Mouse (Mus musculus) midbrain, embryonic 10.5 days (tissue): ENCODE results near the gene Aknad1. TPM values are rescaled to one million over a fixed set of nuclear protein-coding genes. Genes with fewer than 3 reads are reported as not detected.

Experiments used
- DNase-seq: peaks from one replicate; pipeline ENCODE4 v3.0.0-alpha.2; 2017; ENCODE audit warnings: low spot score
- H3K27ac ChIP-seq: fragments of 300-500 bp; sonication (generic); replicated peaks from 2 replicates; pipeline ENCODE4 v1.5.1; 2016; ENCODE audit warnings: mild to moderate bottlenecking
- H3K27me3 ChIP-seq: fragments of 300-500 bp; sonication (generic); 2 replicates; pipeline ENCODE4 v1.6.1; 2016; ENCODE audit warnings: low read depth, mild to moderate bottlenecking; ENCODE audit not compliant: poor library complexity, severe bottlenecking
- H3K36me3 ChIP-seq: fragments of 300-500 bp; sonication (generic); 2 replicates; pipeline ENCODE4 v1.6.1; 2016; ENCODE audit warnings: mild to moderate bottlenecking, moderate library complexity
- H3K4me1 ChIP-seq: fragments of 300-500 bp; sonication (generic); 2 replicates; pipeline ENCODE4 v1.6.1; 2016
- H3K4me3 ChIP-seq: fragments of 300-500 bp; sonication (generic); 2 replicates; pipeline ENCODE4 v1.5.1; 2016; ENCODE audit warnings: mild to moderate bottlenecking, moderate library complexity
- H3K9me3 ChIP-seq: fragments of 300-500 bp; sonication (generic); replicated peaks from 2 replicates; pipeline ENCODE4 v1.6.1; 2016; ENCODE audit warnings: mild to moderate bottlenecking
- WGBS: fragments of 180-500 bp; shearing (Covaris S2); methylation state at CpG from one replicate; pipeline ENCODE4 v1.1.7; 2016; 5-methylcytosine and 5-hydroxymethylcytosine counted together
- polyA plus RNA-seq: library from polyadenylated mRNA; unstranded; fragments of >200 nt; fragmentation: Nextera tagmentation; extraction: Ambion mirVana; gene quantifications from 2 replicates; pipeline ENCODE4 v1.2.1, GENCODE M21; 2016

Aknad1 gene
- not detected in 2 replicates for polyA plus RNA-seq

GRCm38 (mm10) chr3:108739045-108739708 lies at the start of gene Aknad1:
Gene Aknad1 (plus strand): TSS chr3:108739658.
- no peak for DNase-seq
- H3K9me3 ChIP-seq, result no peaks in the 10 kb centered on the region; the same call in 1 of the 2 replicates
- H3K4me1 ChIP-seq, result no peaks in the 10 kb centered on the region
- WGBS, result 80% methylated on average over 8 of the region's 8 CpGs
- H3K36me3 ChIP-seq, result no peaks in the 10 kb centered on the region
- no peak within 1 kb of the TSS for H3K27ac ChIP-seq
- H3K4me3 ChIP-seq, result no peak within 1 kb of the TSS
- no peaks in the 10 kb centered on the region for H3K27me3 ChIP-seq

DNA sequence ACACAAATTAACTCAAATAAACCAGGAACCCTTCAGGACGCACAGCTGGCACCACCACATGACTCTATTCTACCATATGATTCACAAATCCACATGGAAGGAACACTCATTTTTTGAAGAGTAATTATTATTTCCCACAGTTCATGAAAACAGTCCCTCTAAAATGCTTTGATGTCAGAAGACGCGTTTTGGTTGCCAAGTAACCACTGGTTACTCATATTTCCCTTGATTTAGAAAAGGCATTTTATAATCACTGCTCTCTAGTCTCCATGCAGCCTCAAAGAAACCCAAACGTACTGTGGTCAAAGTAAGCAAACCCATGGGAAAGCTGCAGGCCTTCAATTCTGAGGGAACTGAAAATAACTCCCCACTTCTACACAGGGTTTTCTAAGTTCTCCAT lies 49.5 kb upstream of the Aknad1 start:
- Histone ChIP-seq H3K27ac (no peak overlapping the region), H3K4me3 (no peak overlapping the region), H3K4me1 (no peaks in the 10 kb centered on the region), H3K9me3 (no peaks in the 10 kb centered on the region), H3K36me3 (peaks cover 82% of the 10 kb centered on the region), H3K27me3 (no peaks in the 10 kb centered on the region)
- 92% methylated on average over 4 of the region's 4 CpGs for WGBS
- DNase-seq, result no peak

DNA sequence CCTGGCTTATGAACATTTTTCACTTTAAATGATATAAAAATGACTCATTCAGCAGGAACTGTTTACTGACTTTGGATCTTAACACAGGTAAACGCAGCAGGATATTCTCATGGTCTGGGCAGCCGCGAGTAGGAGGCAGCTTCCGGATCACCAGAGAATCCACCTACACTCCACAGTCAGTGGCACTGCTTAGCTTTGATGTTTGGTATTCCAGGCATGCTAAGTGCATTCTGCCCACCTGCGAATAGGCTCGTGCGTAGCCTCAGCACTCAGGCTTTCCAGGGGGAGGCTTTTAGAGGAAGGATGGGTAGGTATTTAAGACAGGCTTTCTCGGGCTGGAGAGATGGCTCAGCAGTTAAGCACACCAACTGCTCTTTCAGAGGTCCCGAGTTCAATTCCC lies 45.1 kb upstream of the Aknad1 start:
- WGBS, result 94% methylated on average over 9 of the region's 9 CpGs
- Histone ChIP-seq H3K27ac (no peak overlapping the region), H3K36me3 (peaks cover 80% of the 10 kb centered on the region), H3K4me1 (no peaks in the 10 kb centered on the region), H3K9me3 (no peaks in the 10 kb centered on the region), H3K27me3 (no peaks in the 10 kb centered on the region), H3K4me3 (no peak overlapping the region)
- no peak for DNase-seq

DNA sequence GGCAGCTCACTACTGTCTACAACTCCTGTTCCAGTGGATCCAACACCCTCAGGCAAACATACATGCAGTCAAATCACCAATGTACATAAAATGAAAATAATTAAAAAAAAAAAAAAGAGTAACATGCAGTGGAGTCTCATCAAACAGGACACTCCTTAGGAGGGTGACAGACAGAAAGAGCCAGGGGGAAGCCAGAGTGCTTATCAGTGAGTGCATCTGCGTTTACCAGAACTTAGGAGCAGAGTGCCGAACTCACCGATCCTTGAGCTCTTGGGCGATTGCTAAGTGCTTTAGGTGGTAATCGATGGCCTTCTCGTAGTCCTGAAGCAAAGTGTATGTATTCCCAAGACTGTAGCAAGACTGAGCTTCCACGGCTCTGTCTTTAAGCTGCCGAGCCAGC lies 40.8 kb upstream of the Aknad1 start:
- Histone ChIP-seq H3K4me1 (no peaks in the 10 kb centered on the region), H3K9me3 (no peaks in the 10 kb centered on the region), H3K36me3 (peaks cover 94% of the 10 kb centered on the region), H3K27ac (no peak overlapping the region), H3K27me3 (no peaks in the 10 kb centered on the region), H3K4me3 (no peak overlapping the region)
- WGBS, result 95% methylated on average over 8 of the region's 8 CpGs
- DNase-seq, result no peak

DNA sequence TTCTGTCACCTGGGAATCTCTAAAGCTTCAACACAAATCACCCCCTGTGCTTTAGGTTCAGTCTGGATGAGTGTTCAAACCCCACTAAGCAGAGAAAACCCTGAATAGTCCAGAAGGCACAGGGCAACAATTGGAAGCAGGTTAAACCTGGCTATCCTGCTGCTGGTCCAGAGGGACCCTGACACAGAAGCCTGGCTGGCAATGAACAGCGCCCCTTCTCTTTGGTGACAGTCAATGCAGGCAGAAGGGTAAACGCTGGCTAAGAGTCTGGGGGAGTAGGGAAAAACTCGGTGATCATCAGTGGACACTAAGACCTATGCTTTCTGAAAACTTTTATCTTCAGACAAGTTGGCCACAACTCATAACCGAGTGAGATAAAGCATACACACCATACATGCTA lies 39.7 kb upstream of the Aknad1 start:
- Histone ChIP-seq H3K27ac (no peak overlapping the region), H3K36me3 (peaks cover 88% of the 10 kb centered on the region), H3K27me3 (no peaks in the 10 kb centered on the region), H3K4me1 (peaks cover 5% of the 10 kb centered on the region; the same call in 1 of the 2 replicates), H3K4me3 (no peak overlapping the region), H3K9me3 (no peaks in the 10 kb centered on the region)
- WGBS, result 94% methylated on average over 4 of the region's 4 CpGs
- DNase-seq, result no peak

- H3K27ac ChIP-seq, result no peak overlapping the region
- H3K27me3 ChIP-seq, result no peaks in the 10 kb centered on the region
- WGBS, result 85% methylated on average over 1 of the region's 1 CpGs
- no peak overlapping the region for H3K4me3 ChIP-seq
- peaks cover 85% of the 10 kb centered on the region for H3K36me3 ChIP-seq
- DNase-seq, result no peak
- no peaks in the 10 kb centered on the region for H3K9me3 ChIP-seq
- peaks cover 5% of the 10 kb centered on the region; the same call in 1 of the 2 replicates for H3K4me1 ChIP-seq
These were observed 38.2 kb upstream of the Aknad1 start for GRCm38 (mm10) chr3:108701256-108701655.

- H3K27me3 ChIP-seq, result no peaks in the 10 kb centered on the region
- WGBS, result 96% methylated on average over 8 of the region's 8 CpGs
- H3K4me3 ChIP-seq, result no peak overlapping the region
- no peaks in the 10 kb centered on the region for H3K9me3 ChIP-seq
- no peak overlapping the region for H3K27ac ChIP-seq
- H3K36me3 ChIP-seq, result peaks cover 82% of the 10 kb centered on the region
- H3K4me1 ChIP-seq, result peaks cover 5% of the 10 kb centered on the region; the same call in 1 of the 2 replicates
- no peak for DNase-seq
These were observed 36.7 kb upstream of the Aknad1 start for GRCm38 (mm10) chr3:108702789-108703188.

DNA sequence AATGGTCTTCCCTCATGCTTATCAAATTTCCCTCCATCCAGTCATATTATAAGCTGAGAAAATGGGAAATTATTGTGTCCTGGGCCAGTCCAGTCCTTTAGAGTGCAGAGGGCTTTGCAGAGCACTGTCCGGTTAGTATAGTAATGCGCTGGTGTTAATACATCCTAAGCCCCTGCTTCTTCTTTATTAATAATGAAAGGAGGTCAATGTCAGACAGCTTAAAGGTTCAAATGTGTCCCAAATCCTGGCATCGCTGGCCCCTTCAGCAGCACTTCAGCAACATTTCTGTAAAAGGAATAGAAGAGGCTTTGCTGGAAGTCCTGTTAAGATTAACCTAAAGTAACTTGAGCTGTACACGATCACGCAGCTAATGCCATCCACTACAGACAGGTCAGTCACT lies 28.2 kb upstream of the Aknad1 start:
- no peak for DNase-seq
- H3K36me3 ChIP-seq, result peaks cover 62% of the 10 kb centered on the region
- 92% methylated on average over 5 of the region's 5 CpGs for WGBS

DNA sequence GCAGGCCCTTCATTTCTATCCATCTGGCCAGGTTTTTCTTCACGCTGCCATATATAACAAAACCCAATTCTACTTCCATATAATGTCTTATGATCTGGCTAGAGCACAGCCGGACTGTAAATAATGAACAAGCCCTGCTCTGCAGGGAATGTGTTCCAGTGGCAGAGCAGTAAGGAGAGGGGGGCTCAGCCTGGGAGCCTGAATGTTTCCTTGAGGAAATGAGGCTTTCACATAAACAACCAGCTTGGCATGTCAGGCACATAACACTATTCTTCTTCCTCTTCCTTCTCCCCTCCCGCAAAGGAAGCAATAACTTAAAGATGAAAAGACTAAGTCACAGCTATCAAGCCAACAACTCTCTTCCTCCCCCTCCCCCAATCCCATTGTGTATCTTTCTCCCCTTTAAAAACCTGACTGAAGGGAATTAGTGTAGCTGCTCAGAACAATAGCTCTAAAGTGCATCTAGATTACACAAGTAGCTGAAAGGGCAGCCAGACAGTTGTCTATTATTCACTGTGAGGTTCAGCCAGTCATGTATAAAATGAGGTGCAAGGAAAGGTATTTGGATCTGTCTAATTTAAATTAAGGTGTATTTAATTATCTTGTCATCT lies 26.3 kb upstream of the Aknad1 start:
- H3K9me3 ChIP-seq, result peaks cover 11% of the 10 kb centered on the region; the same call in 1 of the 2 replicates
- DNase-seq, result no peak
- peaks cover 54% of the 10 kb centered on the region for H3K36me3 ChIP-seq
- no peak overlapping the region for H3K4me3 ChIP-seq
- H3K27ac ChIP-seq, result 0 out of 2 replicates have a peak overlapping the region, but pooled peaks have one; percentile 23
- no peaks in the 10 kb centered on the region for H3K27me3 ChIP-seq
- peaks cover 11% of the 10 kb centered on the region for H3K4me1 ChIP-seq
- 62% methylated on average over 3 of the region's 3 CpGs for WGBS

More for the DNA sequence above, 28.2 kb upstream of the Aknad1 start:
- Histone ChIP-seq H3K4me1 (peaks cover 11% of the 10 kb centered on the region), H3K27me3 (no peaks in the 10 kb centered on the region), H3K9me3 (peaks cover 11% of the 10 kb centered on the region; the same call in 1 of the 2 replicates), H3K27ac (no peak overlapping the region), H3K4me3 (no peak overlapping the region)

DNA sequence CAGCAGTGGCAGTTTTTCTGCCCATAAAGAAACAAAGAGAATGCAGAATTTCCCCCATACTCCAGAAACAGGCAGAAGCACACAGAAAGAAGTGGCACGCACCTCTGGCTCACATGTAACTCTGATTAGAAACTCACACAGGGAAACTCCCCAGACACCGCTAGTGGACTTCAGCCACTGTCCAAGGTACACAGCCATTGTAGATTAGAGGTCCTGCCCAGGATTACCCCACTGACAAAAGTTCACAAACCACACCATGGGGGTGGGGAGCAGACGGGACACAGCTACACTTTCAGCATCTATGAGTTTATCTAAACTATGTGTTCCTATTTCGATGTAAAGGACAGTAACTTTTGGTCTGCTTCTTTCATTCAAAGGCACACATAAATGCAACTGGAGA lies 24.6 kb upstream of the Aknad1 start:
- peaks cover 11% of the 10 kb centered on the region; the same call in 1 of the 2 replicates for H3K9me3 ChIP-seq
- no peaks in the 10 kb centered on the region for H3K27me3 ChIP-seq
- WGBS, result 91% methylated on average over 4 of the region's 4 CpGs
- H3K27ac ChIP-seq, result no peak overlapping the region
- H3K4me3 ChIP-seq, result no peak overlapping the region
- no peak for DNase-seq
- H3K36me3 ChIP-seq, result peaks cover 38% of the 10 kb centered on the region
- peaks cover 18% of the 10 kb centered on the region for H3K4me1 ChIP-seq

GRCm38 (mm10) chr3:108717896-108718502 lies 21.5 kb upstream of the Aknad1 start:
- no peak for DNase-seq
- peaks cover 11% of the 10 kb centered on the region; the same call in 1 of the 2 replicates for H3K9me3 ChIP-seq
- 91% methylated on average over 3 of the region's 3 CpGs for WGBS

GRCm38 (mm10) chr3:108719357-108719756 lies 20.1 kb upstream of the Aknad1 start:
- WGBS, result 88% methylated on average over 2 of the region's 2 CpGs
- no peak for DNase-seq

More at GRCm38 (mm10) chr3:108717896-108718502, 21.5 kb upstream of the Aknad1 start:
- H3K4me3 ChIP-seq, result no peak overlapping the region
- H3K27ac ChIP-seq, result no peak overlapping the region
- H3K27me3 ChIP-seq, result no peaks in the 10 kb centered on the region
- peaks cover 32% of the 10 kb centered on the region for H3K36me3 ChIP-seq
- H3K4me1 ChIP-seq, result peaks cover 34% of the 10 kb centered on the region

GRCm38 (mm10) chr3:108719761-108720160 lies 19.7 kb upstream of the Aknad1 start:
- DNase-seq, result no peak
- Histone ChIP-seq H3K36me3 (peaks cover 23% of the 10 kb centered on the region), H3K9me3 (peaks cover 3% of the 10 kb centered on the region; the same call in 1 of the 2 replicates), H3K27ac (no peak overlapping the region), H3K4me3 (peak overlapping the region; percentile 75; the same call in 1 of the 2 replicates), H3K27me3 (no peaks in the 10 kb centered on the region), H3K4me1 (peaks cover 30% of the 10 kb centered on the region)
- WGBS, result 94% methylated on average over 3 of the region's 3 CpGs

More at GRCm38 (mm10) chr3:108719357-108719756, 20.1 kb upstream of the Aknad1 start:
- Histone ChIP-seq H3K4me1 (peaks cover 30% of the 10 kb centered on the region), H3K9me3 (peaks cover 7% of the 10 kb centered on the region; the same call in 1 of the 2 replicates), H3K27me3 (no peaks in the 10 kb centered on the region), H3K36me3 (peaks cover 26% of the 10 kb centered on the region), H3K4me3 (peak overlapping the region; percentile 75), H3K27ac (no peak overlapping the region)
